Mouse (Mus musculus): ENCODE measurements around the gene Mfap5.
"Not testable (repeated sequence)": the region's sequence is repeated elsewhere in the genome, so short reads cannot be mapped to it uniquely, and the experiment has no call there.

The Mfap5 gene

DNA sequence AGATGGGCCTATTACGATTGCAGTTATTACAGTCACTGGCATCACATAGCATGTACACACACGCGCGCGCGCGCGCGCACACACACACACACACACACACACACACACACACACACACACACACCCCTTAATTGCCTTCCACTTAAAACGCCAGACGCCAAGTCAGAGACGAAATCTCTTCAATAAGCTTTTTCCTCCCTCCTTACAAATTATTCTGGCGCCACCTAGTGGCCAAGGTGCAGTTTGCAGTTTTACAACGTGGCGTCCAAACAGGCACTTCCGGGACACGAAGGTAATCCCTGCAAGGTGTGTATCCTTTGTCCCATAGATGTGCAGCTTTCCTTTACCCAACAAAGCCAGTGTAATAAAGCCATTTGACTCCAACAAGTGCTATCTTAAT is 54.8 kb downstream of the Mfap5 start:
- peak; percentile 57 for DNase-seq (ENCODE audit: low spot score)

DNA sequence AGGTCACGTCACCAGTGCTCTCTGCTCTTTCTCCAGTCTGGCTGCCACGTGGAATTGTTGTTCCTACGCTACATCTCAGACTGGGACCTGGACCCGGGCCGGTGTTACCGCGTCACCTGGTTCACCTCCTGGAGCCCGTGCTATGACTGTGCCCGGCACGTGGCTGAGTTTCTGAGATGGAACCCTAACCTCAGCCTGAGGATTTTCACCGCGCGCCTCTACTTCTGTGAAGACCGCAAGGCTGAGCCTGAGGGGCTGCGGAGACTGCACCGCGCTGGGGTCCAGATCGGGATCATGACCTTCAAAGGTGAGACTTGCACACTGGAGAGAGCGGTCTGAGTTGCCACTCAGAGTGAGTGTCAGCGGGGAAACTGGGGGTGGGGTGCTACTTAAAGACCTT is 55.4 kb downstream of the Mfap5 start:
- no peak for DNase-seq (ENCODE audit: low spot score)

DNA sequence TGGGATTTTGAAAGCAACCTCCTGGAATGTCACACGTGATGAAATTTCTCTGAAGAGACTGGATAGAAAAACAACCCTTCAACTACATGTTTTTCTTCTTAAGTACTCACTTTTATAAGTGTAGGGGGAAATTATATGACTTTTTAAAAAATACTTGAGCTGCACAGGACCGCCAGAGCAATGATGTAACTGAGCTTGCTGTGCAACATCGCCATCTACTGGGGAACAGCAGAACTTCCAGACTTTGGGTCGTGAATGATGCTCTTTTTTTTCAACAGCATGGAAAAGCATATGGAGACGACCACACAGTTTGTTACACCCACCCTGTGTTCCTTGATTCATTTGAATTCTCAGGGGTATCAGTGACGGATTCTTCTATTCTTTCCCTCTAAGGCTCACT is 56.8 kb downstream of the Mfap5 start:
- DNase-seq (ENCODE audit: low spot score): peak; percentile 48

DNA sequence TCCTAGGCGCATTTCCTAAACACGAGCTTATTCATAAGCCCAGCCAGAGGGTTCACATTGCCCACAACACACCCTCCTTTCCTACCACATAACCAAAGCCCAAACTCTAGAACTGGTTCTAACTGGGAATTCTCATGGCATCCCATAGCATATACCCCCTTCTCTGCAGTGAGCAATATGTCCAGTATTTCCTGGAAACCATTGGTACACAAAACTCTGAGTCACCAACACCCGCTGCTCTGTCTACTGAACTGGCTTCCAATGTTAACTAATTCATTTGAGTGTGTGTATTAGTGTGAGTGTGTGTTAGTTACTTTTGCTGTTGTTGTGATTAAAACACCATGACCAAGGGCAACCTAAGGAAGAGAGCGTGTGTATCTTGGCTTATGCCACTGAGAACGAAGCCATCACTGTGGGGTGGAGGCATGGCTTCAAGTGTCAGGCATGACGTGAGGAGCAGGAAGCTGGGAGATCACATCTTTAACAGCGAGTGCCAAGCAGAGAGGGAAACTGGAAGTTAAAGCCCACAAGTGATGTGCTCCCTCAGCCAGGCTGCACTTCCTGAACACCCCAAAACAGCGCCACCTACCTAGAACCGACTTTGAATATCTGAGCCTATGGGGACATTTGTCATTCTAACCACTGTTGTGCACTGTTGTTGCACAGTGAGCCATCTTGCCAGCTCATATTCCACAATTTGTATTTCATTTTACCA is 59.6 kb downstream of the Mfap5 start:
- DNase-seq (ENCODE audit: low spot score): no peak

DNA sequence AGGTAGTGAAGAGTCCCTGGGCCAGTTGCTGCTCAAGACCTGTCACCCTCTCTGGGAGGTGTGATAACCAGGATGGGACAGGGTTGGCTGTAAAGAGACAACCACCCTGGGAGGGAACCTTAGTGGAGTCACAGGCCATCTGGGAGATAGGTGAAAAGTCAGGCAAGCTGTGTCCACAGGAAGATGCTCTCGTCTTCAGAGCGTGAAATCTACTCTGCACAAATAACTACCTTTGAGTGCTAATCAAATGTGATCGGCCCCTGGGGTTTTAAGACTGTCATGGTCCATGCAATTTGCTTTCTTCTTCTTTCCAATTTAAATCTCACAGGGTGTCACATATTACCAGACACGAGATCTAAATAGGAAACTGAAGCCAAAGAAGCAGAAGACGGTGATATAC is 63.5 kb downstream of the Mfap5 start:
- DNase-seq (ENCODE audit: low spot score): no peak

DNA sequence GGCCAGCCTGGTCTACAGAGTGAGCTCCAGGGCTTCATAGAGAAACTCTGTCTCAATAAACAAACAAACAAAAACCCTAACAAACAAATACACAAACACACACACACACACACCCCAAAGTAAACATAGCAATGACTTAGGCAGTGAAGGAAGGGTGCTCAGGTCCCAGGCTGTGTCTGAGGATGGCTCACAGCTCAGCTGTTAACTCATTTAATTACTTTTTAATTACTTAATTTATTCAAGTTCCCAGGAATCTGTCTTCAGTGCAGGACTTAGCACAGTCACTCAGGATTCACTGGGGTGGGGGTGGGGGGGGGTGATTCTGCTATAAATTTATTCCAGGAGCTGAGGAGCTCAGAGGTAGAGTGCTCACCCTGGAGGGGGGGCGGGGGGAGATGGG is 64.1 kb downstream of the Mfap5 start:
- DNase-seq (ENCODE audit: low spot score): no peak

DNA sequence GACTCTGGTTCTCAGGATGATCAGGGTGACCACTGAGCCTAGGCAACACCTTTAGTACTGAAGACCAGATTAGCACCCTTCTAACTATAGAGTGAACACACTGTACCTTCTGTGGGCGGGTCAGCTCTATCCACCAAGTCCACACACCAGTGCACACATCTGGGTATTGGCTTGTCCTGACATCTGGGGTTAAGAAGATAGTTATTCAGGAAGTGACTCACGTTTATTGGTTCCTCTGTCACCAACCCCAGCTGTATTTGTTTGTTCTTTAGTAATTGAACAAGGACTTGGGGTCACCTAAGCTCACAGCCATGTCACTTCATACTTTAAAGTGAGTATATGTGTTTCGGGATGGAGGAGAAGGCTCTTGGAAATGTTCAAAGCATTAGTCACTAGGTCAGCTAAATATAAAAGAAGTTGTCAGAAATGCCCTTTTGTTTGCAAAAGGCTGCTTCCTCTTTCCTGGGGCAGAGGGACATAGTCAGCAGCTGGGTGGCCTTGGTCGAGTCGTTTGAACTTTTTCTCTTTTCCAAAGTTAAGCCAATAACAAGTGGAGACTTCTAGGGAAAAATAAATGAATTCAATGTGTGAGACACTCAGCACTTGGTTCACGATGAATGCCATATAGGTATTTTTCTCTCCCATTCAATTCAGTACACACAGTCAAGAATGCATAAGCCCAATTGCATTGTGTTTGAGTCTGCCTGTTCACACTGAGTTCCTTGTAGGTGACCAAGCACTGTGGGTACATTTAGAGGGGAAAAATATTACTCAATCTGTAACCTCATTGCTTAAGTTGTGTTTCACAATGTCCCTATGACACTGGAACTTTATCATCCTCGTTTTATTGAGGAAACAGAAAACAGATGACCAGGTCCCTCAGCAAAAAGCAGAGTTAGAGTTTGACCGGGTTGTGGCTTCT is 65.3 kb downstream of the Mfap5 start:
- peak; percentile 42 for DNase-seq (ENCODE audit: low spot score)

DNA sequence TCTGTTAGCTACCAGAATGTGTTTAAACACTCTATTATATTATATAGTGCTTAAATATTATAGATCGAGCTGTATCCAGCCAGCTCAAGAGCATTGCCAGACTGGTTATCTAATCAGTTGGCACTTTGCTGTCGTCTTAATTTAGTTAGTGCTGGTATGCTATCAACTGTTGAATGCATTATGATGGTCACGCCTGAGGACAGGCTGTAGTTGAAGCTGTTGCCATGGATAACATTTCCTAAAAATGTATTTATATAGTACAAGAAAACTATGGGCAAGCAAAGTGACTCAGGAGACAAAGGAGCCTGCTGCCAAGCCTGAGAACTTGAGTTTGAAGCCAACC is 65.9 kb downstream of the Mfap5 start:
- DNase-seq (ENCODE audit: low spot score): no peak

DNA sequence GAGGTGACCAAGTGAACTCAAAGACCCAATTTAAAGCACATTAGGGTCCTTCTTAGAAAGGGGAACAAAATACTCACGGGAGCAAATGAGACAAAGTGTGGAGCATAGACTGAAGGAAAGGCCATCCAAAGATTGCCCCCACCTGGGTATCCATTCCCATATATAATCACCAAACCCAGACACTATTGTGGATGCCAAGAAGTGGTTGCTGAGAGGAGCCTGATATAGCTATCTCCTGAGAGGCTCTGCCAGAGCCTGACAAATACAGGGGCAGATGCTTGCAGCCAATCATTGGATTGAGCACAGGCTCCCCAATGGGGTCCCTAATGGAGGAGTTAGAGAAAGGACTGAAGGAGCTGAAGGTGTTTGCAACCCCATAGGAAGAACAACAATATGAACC is 69.4 kb downstream of the Mfap5 start:
- DNase-seq (ENCODE audit: low spot score): not testable (repeated sequence)

DNA sequence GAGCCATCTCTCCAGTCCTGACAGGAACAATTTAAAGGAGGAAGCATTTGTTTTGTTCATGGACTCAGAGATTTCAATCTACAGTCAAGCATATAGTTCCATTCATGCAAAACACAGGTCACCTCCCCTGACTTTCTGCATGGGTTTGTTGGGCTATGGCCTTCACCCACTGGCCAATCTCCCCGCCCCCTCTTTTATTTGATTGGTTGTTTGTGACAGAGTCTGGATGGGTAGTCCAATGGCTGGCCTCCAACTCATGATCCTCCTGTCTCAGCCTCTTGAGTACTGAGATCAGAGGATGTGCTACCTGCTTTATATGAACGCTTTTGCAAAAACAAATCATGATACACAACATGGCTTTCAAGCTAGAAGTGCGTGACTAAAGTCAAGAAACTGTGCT is 71.4 kb downstream of the Mfap5 start:
- no peak for DNase-seq (ENCODE audit: low spot score)
